Mouse (Mus musculus): ENCODE data around the gene Samhd1.

The Samhd1 gene

GRCm38 (mm10) chr2:157136646-157137045, 1.6 kb upstream of the Samhd1 start:
- DNase-seq (ENCODE audit: low spot score in 2 of 2) = no peak

DNA sequence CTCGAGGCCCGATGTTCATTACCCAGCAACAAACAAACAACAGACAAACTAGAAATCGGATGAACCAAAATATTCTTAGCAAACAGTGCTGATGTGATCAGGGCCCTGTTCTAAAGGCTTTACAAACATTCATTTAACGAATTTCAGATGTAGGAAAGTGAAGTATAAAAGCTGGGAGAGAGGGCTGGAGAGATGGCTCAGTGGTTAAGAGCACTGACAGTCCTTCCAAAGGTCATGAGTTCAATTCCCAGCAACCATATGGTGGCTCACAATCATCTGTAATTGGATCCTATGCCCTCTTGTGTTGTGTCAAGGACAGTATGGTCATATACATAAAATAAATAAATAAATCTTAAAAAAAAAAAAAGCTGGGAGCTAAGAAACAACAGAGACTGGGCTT, 1.1 kb upstream of the Samhd1 start:
- no peak for DNase-seq (ENCODE audit: low spot score in 2 of 2)

- no peak for DNase-seq (ENCODE audit: low spot score in 2 of 2)
Observed at GRCm38 (mm10) chr2:157135529-157136120, 560 bp upstream of the Samhd1 start.

DNA sequence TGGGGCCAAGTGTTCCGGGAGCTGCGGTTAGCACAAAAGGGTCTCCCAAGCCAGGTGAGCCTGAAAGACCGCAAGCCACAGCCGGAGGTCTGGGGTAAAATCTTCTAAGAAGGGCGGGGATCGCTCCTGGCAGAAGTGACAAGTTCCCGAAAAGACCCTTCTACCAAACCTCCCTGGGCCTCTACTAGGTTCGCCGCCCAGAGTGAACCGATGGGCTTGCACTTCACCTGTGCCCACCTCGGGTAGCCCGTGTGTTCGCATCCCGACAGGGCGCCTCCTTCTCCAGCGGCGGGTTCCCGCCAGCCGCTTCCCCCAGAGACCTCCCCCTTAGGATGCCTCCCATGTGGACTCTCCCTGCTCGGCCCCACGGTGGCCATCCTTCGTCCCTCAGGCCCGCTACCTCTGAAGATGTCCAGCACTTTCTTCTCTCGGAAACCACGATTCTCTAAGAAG, 560 bp downstream of the Samhd1 start:
- peak in 1 of 2 experiments; percentile 62 for DNase-seq (ENCODE audit: low spot score in 2 of 2)

GRCm38 (mm10) chr2:157133769-157134478, 1.1 kb downstream of the Samhd1 start:
- no peak for DNase-seq (ENCODE audit: low spot score in 2 of 2)

GRCm38 (mm10) chr2:157132686-157133540, 2.2 kb downstream of the Samhd1 start:
- no peak for DNase-seq (ENCODE audit: low spot score in 2 of 2)

GRCm38 (mm10) chr2:157132086-157132485, 3.0 kb downstream of the Samhd1 start:
- no peak for DNase-seq (ENCODE audit: low spot score in 2 of 2)

DNA sequence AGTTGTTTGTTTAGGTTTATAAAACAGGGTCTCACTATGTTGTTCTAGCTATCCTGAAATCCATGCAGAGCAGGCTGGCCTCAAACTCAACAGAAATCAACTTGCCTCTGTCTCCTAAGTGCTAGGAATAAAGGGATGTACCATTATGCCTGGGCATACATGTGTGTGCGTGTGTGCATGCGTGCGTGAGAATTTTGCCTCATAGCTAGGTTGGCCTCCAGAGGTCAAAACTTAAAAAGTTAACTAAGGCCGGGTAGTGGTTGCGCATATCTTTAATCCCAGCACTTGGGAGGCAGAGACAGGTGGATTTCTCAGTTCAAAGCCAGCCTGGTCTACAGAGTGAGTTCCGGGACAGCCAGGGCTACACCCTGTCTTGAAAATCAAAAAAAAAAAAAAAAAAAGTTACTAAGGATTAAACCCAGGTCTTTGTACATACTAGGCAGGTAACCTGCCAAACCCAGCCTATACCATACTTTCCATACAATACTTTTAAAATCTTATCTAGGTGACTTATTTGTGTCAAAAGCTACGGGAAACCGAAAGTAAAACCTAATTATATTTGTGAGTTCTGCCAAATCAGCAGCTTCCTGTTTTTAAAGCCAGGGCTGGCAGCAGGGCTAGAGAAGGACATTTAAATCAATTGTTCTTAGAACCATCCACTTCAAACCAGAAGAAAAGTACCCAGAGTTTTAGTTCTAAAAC, 4.1 kb downstream of the Samhd1 start:
- no peak for DNase-seq (ENCODE audit: low spot score in 2 of 2)

DNA sequence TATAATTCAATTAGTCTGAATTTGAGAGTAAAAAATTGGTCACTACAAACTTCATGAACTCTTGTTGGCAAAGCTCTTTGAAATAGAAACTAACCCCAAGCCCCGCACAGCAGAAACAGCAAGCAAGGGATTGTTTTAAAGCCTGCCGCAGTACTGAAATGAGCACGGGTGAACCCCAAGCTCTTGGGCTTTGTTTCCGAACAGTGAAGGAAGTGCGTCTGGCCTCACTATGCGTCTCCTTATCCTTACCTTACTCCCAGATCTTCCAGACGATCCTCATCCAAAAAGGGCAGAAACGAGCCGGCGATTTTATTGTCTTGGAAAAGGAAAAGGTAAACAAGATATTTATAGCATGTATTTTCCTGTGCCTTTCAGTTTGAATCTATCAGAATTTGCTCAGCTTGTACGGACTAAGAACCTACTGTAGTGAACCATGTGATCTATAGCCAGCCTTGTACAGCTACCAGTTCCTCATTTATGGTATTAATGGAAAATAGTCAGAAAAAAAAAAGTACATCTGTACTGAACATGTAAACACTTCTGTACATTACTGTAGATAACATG, 5.4 kb downstream of the Samhd1 start:
- DNase-seq (ENCODE audit: low spot score in 2 of 2) = no peak

DNA sequence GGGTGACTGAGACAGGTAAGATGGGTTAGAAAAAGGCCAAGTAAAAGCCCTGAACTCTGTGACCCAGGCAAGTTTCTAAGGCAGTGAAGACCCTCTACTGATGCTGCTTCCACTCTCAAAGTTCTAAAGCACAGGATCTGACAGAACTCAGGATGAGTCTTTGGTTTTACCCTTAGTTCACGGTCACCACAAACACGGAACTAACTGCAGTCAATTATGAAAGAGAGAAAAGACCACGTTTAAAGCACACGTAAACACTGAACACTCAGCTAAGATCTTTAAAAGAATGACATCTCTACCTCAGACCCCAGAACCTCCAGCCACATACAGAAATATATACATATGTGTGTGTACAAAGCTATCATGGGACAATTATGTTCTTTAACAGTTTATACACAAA, 6.0 kb downstream of the Samhd1 start:
- no peak for DNase-seq (ENCODE audit: low spot score in 2 of 2)

DNA sequence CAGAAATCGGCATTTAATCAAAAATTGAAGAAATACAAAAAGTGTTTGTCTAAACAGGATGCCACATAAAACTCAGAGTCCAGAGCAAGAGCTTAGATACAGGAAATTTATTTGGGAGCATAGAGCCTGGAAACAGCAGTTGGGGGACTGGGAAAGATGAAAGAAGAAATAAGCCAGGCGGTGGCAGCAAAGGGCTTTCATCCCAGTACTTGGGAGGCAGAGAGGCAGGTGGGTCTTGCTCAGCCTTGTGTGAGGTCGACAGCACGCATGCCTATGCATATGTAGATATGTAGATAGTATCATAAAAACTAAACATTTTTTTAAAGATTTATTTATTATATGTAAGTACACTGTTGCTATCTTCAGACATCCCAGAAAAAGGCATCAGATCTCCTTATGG, 7.0 kb downstream of the Samhd1 start:
- DNase-seq (ENCODE audit: low spot score in 2 of 2) = no peak

DNA sequence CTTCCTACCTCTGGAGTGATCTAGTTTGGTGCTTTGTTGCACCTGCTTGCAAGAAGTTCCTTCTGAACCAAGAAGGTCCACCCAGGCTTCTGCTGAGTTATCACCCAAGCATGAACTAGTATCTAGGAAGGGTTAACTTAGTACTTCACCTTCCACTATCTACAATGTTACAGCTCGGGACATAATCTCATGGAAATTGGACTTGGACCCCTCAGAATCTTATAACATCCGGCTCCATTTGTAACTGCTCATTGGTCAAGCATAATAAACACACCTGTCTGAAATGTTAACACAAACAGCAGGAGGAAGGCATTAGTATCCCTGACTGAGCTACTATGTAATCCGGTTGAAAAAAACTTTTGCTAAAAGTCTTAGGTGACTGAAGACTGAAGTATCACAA, 7.7 kb downstream of the Samhd1 start:
- no peak for DNase-seq (ENCODE audit: low spot score in 2 of 2)

- DNase-seq (ENCODE audit: low spot score in 2 of 2) = no peak
Observed at GRCm38 (mm10) chr2:157125246-157125645, 9.8 kb downstream of the Samhd1 start.

- no peak for DNase-seq (ENCODE audit: low spot score in 2 of 2)
Observed at GRCm38 (mm10) chr2:157121766-157122165, 13.3 kb downstream of the Samhd1 start.

- DNase-seq (ENCODE audit: low spot score in 2 of 2) = no peak
Observed at GRCm38 (mm10) chr2:157119075-157119474, 16.0 kb downstream of the Samhd1 start.

GRCm38 (mm10) chr2:157118556-157118955, 16.5 kb downstream of the Samhd1 start:
- DNase-seq (ENCODE audit: low spot score in 2 of 2) = no peak

- no peak for DNase-seq (ENCODE audit: low spot score in 2 of 2)
Observed at GRCm38 (mm10) chr2:157116964-157117363, 18.1 kb downstream of the Samhd1 start.

DNA sequence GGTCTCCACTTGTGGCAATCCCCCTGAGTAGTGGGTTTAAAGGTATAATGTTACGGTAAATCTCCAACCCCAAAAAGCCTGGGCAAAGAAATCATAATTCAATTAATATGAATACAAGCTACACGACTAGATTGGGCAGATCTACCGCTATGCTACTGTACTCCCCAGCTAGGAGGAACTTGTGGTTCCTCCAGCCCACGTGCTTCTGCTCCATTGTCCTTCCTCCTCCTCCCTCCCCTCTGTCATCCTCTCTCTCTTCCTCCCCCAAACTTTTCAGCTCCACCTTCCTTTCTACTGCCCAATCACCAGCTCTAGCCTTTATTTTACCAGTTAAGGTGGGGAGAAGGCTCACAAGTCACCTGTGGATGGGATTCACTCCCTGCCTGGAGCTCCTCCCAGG, 26.8 kb downstream of the Samhd1 start:
- DNase-seq (ENCODE audit: low spot score in 2 of 2) = no peak

GRCm38 (mm10) chr2:157104454-157104853, 30.6 kb downstream of the Samhd1 start:
- DNase-seq (ENCODE audit: low spot score in 2 of 2) = no peak

DNA sequence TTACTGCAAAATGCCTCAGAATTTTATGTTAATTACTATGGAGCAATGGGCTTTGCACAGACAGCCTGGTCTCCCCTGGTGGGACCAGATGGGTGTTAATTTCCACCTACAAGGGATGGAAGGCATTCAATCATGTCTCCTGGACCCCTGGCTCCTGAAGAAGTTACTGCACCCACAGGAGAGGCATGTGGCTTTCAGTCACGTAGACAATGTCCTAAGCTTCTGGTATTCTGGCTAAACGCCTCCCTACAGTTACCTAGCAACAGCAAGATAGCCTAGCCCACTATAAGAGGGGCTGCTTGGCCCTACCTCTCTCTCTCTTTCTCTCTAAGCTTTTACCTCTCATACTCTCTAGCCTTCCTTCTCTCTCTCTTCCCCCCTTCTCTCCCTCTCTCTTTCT, 32.8 kb downstream of the Samhd1 start:
- DNase-seq (ENCODE audit: low spot score in 2 of 2) = no peak

- DNase-seq (ENCODE audit: low spot score in 2 of 2) = no peak
Observed at GRCm38 (mm10) chr2:157101650-157102049, 33.4 kb downstream of the Samhd1 start.

DNA sequence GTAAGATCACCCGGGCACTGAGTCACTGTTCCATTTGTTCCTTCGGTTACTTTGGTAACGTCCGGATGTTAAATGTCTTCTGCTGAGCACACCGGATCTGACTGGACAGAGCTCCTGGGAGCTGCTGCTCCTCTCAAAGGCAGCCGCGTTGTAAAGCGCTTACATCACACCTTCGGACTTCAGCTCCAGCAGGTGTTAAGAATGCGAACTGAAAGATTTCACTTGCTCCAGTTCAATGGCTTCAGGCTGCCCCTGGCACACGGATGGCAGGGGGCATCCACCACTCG, 34.8 kb downstream of the Samhd1 start:
- no peak for DNase-seq (ENCODE audit: low spot score in 2 of 2)
